Mouse (Mus musculus) stomach, embryonic 16.5 days (tissue): ENCODE data around the gene Kif1b. TPM values are rescaled to one million over a fixed set of nuclear protein-coding genes. Genes with fewer than 3 reads are reported as not detected.
A peak's percentile ranks its signal among the peaks of the same experiment; 100 is the strongest.
"Not testable (repeated sequence)": the region's sequence is repeated elsewhere in the genome, so short reads cannot be mapped to it uniquely, and the experiment has no call there.

Experiments used
- ATAC-seq: fragments of 200-750 bp; cut with Nextera tagmentation; 2 replicates; pipeline ENCODE4 v1.8.0; 2017; ENCODE audit warnings: moderate number of reproducible peaks, moderate TSS enrichment; ENCODE audit not compliant: insufficient read depth, low FRiP score
- H3K27ac ChIP-seq: fragments of 300-500 bp; sonication (generic); 2 replicates; pipeline ENCODE4 v1.5.1; 2014; ENCODE audit warnings: low read length
- H3K27me3 ChIP-seq: fragments of 300-500 bp; sonication (generic); 2 replicates; pipeline ENCODE4 v1.6.1; 2014; ENCODE audit warnings: low read length, control low read depth, mixed read lengths; ENCODE audit not compliant: control insufficient read depth, insufficient read depth
- H3K36me3 ChIP-seq: fragments of 300-500 bp; sonication (generic); 2 replicates; pipeline ENCODE4 v1.6.1; 2014; ENCODE audit warnings: low read length; ENCODE audit not compliant: control insufficient read depth, insufficient read depth
- H3K4me1 ChIP-seq: fragments of 300-500 bp; sonication (generic); 2 replicates; pipeline ENCODE4 v1.6.1; 2014; ENCODE audit warnings: low read length, control low read depth, mixed read lengths; ENCODE audit not compliant: control insufficient read depth, insufficient read depth
- H3K4me2 ChIP-seq: fragments of 300-500 bp; sonication (generic); 2 replicates; pipeline ENCODE4 v1.6.1; 2014; ENCODE audit warnings: low read depth, low read length, mixed read lengths
- H3K4me3 ChIP-seq: fragments of 300-500 bp; sonication (generic); replicated peaks from 2 replicates; pipeline ENCODE4 v1.5.1; 2014; ENCODE audit warnings: mild to moderate bottlenecking, low read length
- H3K9ac ChIP-seq: fragments of 300-500 bp; sonication (generic); 2 replicates; pipeline ENCODE4 v1.6.1; 2014; ENCODE audit warnings: low read length
- H3K9me3 ChIP-seq: fragments of 300-500 bp; sonication (generic); replicated peaks from 2 replicates; pipeline ENCODE4 v1.6.1; 2016; ENCODE audit warnings: low read length, control low read depth; ENCODE audit not compliant: control insufficient read depth
- WGBS: fragments of 180-500 bp; shearing (Covaris S2); extraction: QIAGEN DNeasy Blood & Tissue Kit; methylation state at CpG from one replicate; pipeline ENCODE4 v1.1.7; 2014; 5-methylcytosine and 5-hydroxymethylcytosine counted together
- polyA plus RNA-seq: library from polyadenylated mRNA; unstranded; fragments of >200 nt; fragmentation: Nextera tagmentation; extraction: Ambion mirVana; gene quantifications from 2 replicates; pipeline ENCODE4 v1.2.1, GENCODE M21; 2015

The Kif1b gene
- polyA plus RNA-seq, 1 experiment from 2014 or later: 29.5 TPM

DNA sequence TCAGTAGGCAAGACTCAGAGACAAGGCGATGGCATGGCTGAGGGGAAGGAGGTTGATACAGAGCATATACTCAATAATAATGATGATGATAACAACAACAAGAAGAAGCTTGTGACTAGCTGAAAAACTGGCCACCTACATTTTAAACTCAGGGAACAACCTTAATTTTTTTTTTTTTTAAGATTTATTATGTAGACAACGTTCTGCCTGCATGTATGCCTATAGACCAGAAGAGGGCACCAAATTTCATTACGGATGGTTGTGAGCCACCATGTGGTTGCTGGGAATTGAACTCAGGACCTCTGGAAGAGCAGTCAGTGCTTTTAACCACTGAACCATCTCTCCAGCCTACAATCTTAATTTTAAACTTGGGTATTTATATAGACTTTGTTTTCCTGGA lies 84.0 kb downstream of the Kif1b start:
- no peak for ATAC-seq
- Histone ChIP-seq H3K4me2 (no peak overlapping the region), H3K4me1 (no peaks in the 10 kb centered on the region), H3K36me3 (peaks cover 17% of the 10 kb centered on the region), H3K9me3 (no peaks in the 10 kb centered on the region; the same call in 1 of the 2 replicates), H3K27me3 (no peaks in the 10 kb centered on the region), H3K9ac (no peak overlapping the region), H3K4me3 (no peak overlapping the region), H3K27ac (no peak overlapping the region)
- 94% methylated on average over 3 of the region's 3 CpGs for WGBS

DNA sequence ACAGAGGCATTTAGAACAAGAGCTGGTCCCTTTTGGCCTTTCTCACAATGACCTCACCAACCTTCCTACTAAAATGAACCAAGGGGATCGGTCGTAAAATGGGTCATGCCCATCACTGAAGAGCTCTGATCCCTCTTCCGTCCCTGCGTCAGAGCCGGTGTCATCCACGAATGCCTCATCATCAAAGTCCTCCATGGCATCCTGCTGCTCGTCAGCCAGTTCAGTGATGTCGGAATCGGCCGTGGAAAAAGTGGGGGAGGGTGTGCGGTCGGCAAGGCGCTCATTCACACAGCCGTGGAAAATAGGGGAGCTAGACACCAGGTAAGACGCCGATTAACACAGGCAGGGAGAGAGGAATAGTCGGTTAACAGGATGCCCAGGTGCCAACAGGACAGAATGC lies 87.0 kb downstream of the Kif1b start:
- no peak for ATAC-seq
- Histone ChIP-seq H3K27ac (no peak overlapping the region), H3K4me3 (no peak overlapping the region), H3K36me3 (peaks cover 20% of the 10 kb centered on the region), H3K4me2 (no peak overlapping the region), H3K27me3 (no peaks in the 10 kb centered on the region), H3K9me3 (no peaks in the 10 kb centered on the region; the same call in 1 of the 2 replicates), H3K9ac (no peak overlapping the region), H3K4me1 (peaks cover 8% of the 10 kb centered on the region; the same call in 1 of the 2 replicates)
- 91% methylated on average over 17 of the region's 17 CpGs for WGBS

DNA sequence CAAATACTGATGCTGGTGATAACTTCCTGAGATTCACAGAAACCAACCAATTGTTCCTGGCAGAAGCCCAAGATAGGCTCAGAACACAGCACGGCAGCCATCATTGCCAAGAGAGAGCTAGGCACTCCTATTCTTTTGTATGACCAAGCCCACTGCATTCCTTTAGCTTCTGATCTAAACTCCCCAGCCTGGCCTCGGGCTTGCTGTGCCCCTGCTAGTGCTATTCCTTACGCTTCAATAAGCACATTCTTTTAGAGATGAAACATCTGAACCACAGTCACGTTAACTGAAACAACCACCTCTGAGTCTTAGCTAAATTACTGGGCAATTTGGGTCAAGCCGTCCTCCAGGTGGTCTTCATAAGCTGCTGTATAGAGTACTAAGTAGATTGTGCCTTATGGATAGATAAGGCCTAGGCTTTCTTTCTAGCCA lies 87.4 kb downstream of the Kif1b start:
- no peak for ATAC-seq
- Histone ChIP-seq H3K4me3 (no peak overlapping the region), H3K9ac (no peak overlapping the region), H3K27me3 (no peaks in the 10 kb centered on the region), H3K9me3 (no peaks in the 10 kb centered on the region; the same call in 1 of the 2 replicates), H3K4me1 (peaks cover 12% of the 10 kb centered on the region; the same call in 1 of the 2 replicates), H3K4me2 (no peak overlapping the region), H3K27ac (no peak overlapping the region), H3K36me3 (peaks cover 20% of the 10 kb centered on the region)
- WGBS: 47% methylated on average over 5 of the region's 5 CpGs

DNA sequence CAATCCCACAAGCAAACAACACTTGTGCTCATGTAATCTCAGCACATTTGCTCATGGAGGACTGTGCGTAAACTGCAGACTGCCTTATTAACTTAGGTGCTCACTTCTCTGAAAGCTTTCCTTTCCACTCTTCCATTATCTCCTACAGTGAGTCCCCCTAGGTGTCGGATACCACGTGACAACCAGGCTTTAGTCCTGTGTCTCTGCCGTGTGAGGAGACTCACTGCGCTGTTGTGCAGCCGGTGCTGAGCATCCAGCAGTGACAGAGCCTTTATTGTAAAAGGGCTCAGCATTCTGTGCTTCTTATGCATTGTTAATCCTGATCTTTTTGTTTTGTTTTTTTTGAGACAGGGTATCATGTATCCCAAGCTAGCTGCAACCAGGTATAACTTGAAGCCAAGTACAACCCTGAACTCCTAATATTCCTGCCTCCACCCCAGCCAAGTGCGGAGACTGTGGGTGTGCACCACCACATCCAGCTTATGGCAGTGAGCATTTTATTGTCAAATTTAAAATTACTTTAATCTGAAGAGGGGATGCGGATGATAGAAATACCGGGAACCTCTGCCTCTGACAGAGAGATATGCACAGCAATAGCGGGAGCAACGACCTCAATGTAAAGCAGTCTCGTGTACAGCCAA lies 88.0 kb downstream of the Kif1b start:
- Histone ChIP-seq H3K4me3 (no peak overlapping the region), H3K4me1 (peaks cover 15% of the 10 kb centered on the region; the same call in 1 of the 2 replicates), H3K27ac (no peak overlapping the region), H3K4me2 (no peak overlapping the region), H3K9me3 (no peaks in the 10 kb centered on the region; the same call in 1 of the 2 replicates), H3K36me3 (peaks cover 20% of the 10 kb centered on the region), H3K9ac (no peak overlapping the region), H3K27me3 (no peaks in the 10 kb centered on the region)
- WGBS: 80% methylated on average over 12 of the region's 12 CpGs
- no peak for ATAC-seq

DNA sequence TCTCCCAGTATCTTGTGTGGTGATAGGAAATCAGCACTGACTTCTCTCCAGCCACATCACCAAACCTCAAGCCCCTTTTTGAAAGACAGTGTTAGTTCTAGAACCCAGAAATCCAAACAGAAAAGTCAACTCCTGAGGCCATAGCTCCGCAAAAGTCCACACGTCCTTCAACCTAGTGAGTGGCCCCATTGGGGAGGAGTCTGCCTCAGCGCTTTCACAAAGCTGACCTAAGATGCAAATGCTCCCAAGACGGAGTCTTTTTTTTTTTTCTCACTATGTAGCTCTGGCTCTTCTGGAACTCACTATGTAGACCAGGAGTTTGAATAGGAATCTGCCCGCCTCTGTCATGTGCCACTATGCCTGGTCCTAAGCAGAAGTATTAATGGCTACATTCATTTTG lies 89.0 kb downstream of the Kif1b start:
- no peak for ATAC-seq

DNA sequence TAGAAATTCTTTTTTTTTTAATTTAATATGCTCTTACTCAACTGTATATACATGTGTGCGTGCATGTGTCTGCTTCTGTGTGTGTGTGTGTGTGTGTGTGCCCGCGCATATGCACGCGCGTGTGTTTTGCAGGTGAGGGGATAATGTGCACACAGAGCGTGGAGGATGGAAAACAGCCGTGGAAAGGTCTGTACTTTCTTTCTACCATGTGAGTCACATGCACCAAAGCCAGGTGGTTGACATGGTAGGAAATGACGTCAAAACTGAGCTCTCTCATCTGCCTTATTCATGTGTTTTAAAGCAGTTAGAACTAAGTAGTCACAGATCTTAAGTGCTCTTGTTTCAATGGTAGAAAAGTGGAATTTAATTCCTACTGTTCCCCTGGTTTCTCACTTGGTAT lies 91.5 kb downstream of the Kif1b start:
- H3K4me2 ChIP-seq: no peak overlapping the region
- no peak overlapping the region for H3K4me3 ChIP-seq
- 73% methylated on average over 9 of the region's 9 CpGs for WGBS
- no peak overlapping the region for H3K9ac ChIP-seq
- H3K9me3 ChIP-seq: no peaks in the 10 kb centered on the region
- H3K27ac ChIP-seq: peak overlapping the region; percentile 39; the same call in 1 of the 2 replicates
- peaks cover 15% of the 10 kb centered on the region for H3K36me3 ChIP-seq
- peaks cover 15% of the 10 kb centered on the region; the same call in 1 of the 2 replicates for H3K4me1 ChIP-seq
- no peak for ATAC-seq
- no peaks in the 10 kb centered on the region for H3K27me3 ChIP-seq

More for the DNA sequence above, 89.0 kb downstream of the Kif1b start:
- Histone ChIP-seq H3K9ac (no peak overlapping the region), H3K4me2 (no peak overlapping the region), H3K9me3 (no peaks in the 10 kb centered on the region), H3K36me3 (peaks cover 13% of the 10 kb centered on the region), H3K27ac (no peak overlapping the region), H3K4me1 (peaks cover 15% of the 10 kb centered on the region; the same call in 1 of the 2 replicates), H3K4me3 (no peak overlapping the region), H3K27me3 (no peaks in the 10 kb centered on the region)
- whole genome bisulfite sequencing: 91% methylated on average over 5 of the region's 5 CpGs

DNA sequence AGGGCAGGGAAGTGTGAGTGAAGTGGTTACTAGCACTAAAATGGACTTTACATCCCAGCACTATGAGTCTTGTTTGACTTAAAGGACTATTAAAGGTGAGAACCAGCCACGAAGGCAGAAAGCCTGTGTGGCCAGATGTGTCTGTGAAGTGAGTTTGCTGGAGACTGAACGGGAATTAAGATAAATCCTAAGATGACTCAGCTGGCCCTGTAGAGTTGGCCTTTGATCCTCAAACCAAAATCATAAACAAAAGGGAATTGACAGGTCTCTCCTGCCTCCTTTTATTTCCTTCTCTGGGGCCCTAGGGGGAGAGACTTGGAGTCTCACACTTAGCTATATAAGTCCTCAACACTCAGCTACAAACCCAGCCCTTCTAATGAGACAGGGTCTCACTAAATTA lies 92.1 kb downstream of the Kif1b start:
- Histone ChIP-seq H3K36me3 (peaks cover 18% of the 10 kb centered on the region), H3K27ac (peak overlapping the region; percentile 39; the same call in 1 of the 2 replicates)
- no peak for ATAC-seq

DNA sequence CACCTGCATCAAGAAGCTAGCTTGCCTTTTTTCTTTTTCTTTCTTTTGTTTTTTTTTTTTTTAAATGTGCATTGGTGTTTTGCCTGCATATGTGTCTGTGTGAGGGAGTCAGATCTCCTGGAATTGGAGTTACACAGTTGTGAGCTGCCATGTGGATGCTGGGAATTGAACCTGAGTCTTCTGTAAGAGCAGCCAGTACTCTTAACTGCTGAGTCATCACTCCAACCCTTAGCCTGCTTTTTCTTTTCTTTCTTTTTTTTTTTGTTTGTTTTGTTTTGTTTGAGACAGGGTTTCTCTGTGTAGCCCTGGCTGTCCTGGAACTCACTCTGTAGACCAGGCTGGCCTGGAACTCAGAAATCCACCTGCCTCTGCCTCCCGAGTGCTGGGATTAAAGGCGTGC lies 93.0 kb downstream of the Kif1b start:
- peaks cover 15% of the 10 kb centered on the region; the same call in 1 of the 2 replicates for H3K4me1 ChIP-seq
- not testable (repeated sequence) for H3K4me2 ChIP-seq, H3K9ac ChIP-seq, H3K27me3 ChIP-seq, H3K27ac ChIP-seq, H3K9me3 ChIP-seq, ATAC-seq, H3K4me3 ChIP-seq
- H3K36me3 ChIP-seq: peaks cover 18% of the 10 kb centered on the region
- 95% methylated on average over 2 of the region's 2 CpGs for WGBS

More for the DNA sequence above, 92.1 kb downstream of the Kif1b start:
- 22% methylated on average over 2 of the region's 2 CpGs for WGBS
- H3K4me3 ChIP-seq: no peak overlapping the region
- H3K4me1 ChIP-seq: peaks cover 15% of the 10 kb centered on the region; the same call in 1 of the 2 replicates
- H3K9ac ChIP-seq: no peak overlapping the region
- no peak overlapping the region for H3K4me2 ChIP-seq
- no peaks in the 10 kb centered on the region for H3K9me3 ChIP-seq
- H3K27me3 ChIP-seq: no peaks in the 10 kb centered on the region

DNA sequence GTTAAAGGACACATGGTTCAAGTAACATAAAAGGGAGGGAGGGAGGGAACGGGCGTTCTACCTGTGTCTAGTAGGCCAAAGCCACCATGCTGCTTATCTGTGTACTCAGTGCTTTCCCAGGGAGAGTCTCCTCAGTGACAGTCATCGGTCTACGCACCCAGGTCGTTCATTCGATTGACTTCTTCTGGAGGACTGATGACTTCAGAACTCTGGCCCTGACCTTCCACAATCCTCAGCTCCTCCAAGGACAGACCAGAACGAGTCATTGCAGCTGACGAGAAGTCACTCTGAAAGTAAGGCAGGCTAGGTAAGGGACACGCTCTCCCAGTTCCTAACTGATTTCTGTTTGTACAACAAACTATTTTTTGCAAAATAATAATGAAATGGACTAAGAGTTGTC lies 94.0 kb downstream of the Kif1b start:
- 94% methylated on average over 9 of the region's 9 CpGs for WGBS
- no peak overlapping the region for H3K4me3 ChIP-seq
- no peak overlapping the region for H3K27ac ChIP-seq
- peaks cover 15% of the 10 kb centered on the region; the same call in 1 of the 2 replicates for H3K4me1 ChIP-seq
- H3K9ac ChIP-seq: no peak overlapping the region
- H3K27me3 ChIP-seq: no peaks in the 10 kb centered on the region
- ATAC-seq: no peak
- no peak overlapping the region for H3K4me2 ChIP-seq
- peaks cover 18% of the 10 kb centered on the region for H3K36me3 ChIP-seq
- no peaks in the 10 kb centered on the region for H3K9me3 ChIP-seq
